Mouse (Mus musculus): Measurements from ENCODE around the gene Il15ra.

DNA sequence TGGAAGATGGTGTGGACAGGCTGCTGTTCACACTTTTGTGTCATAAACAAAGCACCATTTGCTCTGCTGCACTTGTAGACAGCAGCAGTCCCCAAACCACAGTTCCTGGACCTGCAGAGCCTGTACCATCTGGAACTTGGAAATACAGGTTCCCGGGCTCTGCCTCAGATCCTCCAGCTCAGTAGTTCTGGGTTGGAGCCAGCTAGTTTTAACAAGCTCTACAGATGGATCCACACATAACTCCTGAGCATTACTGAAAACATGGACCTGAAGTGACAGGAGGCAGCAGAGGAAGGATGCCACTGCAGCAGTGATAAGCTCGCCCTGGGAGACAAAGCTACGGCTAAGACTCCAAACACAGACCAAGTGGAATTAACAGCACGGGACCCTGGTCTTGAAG lies 9.4 kb downstream of the Il15ra start:
- TF ChIP-seq CTCF (IDR thresholded peaks at IDR 0.05; ENCODE audit: borderline replicate concordance, insufficient read depth, low read depth, low read length) (no peak), POLR2A (IDR thresholded peaks at IDR 0.05; ENCODE audit: borderline replicate concordance, insufficient read depth, low read length) (no peak)
